Mouse (Mus musculus) brain, embryonic 14.5 days (tissue): ENCODE results near the gene Mybbp1a. TPM values are rescaled to one million over a fixed set of nuclear protein-coding genes. Genes with fewer than 3 reads are reported as not detected.

Experiments
- DNase-seq: peaks from one replicate; pipeline ENCODE4 v3.0.0-alpha.2; 2011; ENCODE audit warnings: low read depth
- CTCF ChIP-seq: fragments of 200-500 bp; IDR thresholded peaks from 2 replicates; pipeline ENCODE4 v1.5.1; 2012; ENCODE audit warnings: inconsistent platforms, mild to moderate bottlenecking, moderate library complexity, borderline replicate concordance; ENCODE audit not compliant: insufficient read depth, insufficient read length; ENCODE audit errors: extremely low read depth
- POLR2A ChIP-seq: fragments of 200-500 bp; IDR thresholded peaks from 2 replicates; pipeline ENCODE4 v1.6.1; 2012; ENCODE audit warnings: mild to moderate bottlenecking, inconsistent platforms, borderline replicate concordance; ENCODE audit not compliant: poor library complexity, insufficient read depth, insufficient read length, severe bottlenecking; ENCODE audit errors: extremely low read depth
- polyA plus RNA-seq: library from polyadenylated mRNA; depleted of rRNA; stranded (reverse); fragments of >200 nt; gene quantifications from 2 replicates; pipeline ENCODE4 v1.2.3, GENCODE M21; 2012; rRNA removed

The Mybbp1a gene
- polyA plus RNA-seq, 1 experiment = 74.7 TPM

DNA sequence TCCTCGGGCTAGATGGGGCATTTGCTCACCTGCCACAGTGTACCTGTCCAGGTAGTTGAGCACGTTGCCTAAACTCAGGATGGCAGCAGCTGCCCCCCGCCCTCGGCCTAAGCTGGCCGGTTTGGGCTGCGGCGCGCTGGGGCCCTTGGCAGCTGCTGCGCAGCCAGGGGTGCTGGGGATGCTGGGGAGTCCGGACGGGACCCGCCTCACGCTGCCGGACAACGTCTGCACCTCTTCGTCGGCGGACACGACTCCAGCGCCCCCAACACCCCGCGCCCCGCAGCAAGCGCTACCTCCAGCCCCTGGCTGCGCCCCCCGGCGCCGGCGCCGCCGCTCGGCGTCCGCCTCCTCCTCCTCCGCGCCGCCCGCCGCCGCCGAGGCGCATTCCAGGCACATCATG is 48.2 kb downstream of the Mybbp1a start:
- no peak for DNase-seq
- TF ChIP-seq CTCF (no peak), POLR2A (no peak)

DNA sequence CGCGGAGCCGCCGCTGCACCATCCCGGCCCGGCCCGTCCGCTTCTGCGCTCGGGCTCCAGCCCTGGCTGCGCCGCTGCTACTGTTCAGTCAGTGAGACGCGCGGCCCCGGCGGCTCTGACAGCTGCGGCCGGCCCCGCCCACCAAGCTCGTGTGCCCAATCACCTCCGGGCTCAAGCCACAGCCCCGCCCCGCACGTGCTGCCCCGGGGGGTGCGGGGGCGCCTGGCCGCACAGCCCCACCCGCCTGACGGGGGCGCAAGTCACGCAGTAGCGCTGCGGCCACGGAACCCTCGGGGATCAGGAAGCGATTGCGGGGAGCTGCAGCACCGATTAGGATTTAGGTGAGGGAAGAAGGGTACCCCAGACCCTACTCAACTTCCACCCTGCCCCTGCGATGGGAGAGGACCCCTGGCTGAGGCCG is 48.7 kb downstream of the Mybbp1a start, which contains the start of gene Spns2:
Gene Spns2, minus strand, starts transcription at position 24 of the 421 bp plus-strand sequence.
- peak; percentile 37; the same call in 1 of the 2 replicates for TF ChIP-seq CTCF
- TF ChIP-seq POLR2A = peak; percentile 78; the same call in 1 of the 2 replicates
- DNase-seq = peak; percentile 96

DNA sequence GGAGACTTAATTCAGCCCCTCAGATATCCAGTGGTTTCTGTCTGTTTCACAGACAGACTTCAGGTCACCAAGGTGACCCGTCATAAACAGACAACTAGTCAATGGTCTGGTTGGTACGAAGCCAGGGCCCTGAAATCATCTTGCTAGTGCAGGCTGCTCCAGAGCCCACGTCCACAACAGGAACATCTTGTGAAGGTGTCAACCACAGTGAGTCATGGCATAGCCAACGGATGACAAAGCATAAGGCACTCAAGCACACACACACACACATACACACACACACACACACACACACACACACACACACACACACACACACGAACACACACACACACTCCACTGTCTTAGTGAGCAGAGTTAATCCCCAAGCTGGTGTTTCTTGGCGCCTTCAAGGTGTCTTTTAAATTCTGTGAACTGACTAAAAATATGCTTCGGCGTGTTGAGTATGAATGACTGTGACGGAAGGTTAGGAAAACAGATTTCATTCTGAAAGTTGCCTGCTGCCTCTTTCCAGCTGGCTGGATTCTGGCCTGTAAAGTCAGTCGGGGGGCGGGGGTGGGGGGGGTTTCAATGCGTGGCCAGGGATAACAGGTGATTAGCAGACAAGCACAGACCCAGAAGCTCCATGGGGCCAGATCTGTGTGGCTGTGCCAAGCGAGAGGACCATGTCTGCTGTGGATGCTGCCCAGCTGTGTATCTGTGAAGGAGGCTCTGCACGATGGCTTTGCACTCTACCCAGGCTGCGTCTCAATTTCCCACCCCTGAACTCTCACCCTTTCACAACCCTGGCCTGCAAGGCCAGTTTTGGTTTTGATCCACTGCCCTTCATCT is 50.2 kb downstream of the Mybbp1a start:
- no peak for DNase-seq
- TF ChIP-seq POLR2A = no peak
- no peak for TF ChIP-seq CTCF

DNA sequence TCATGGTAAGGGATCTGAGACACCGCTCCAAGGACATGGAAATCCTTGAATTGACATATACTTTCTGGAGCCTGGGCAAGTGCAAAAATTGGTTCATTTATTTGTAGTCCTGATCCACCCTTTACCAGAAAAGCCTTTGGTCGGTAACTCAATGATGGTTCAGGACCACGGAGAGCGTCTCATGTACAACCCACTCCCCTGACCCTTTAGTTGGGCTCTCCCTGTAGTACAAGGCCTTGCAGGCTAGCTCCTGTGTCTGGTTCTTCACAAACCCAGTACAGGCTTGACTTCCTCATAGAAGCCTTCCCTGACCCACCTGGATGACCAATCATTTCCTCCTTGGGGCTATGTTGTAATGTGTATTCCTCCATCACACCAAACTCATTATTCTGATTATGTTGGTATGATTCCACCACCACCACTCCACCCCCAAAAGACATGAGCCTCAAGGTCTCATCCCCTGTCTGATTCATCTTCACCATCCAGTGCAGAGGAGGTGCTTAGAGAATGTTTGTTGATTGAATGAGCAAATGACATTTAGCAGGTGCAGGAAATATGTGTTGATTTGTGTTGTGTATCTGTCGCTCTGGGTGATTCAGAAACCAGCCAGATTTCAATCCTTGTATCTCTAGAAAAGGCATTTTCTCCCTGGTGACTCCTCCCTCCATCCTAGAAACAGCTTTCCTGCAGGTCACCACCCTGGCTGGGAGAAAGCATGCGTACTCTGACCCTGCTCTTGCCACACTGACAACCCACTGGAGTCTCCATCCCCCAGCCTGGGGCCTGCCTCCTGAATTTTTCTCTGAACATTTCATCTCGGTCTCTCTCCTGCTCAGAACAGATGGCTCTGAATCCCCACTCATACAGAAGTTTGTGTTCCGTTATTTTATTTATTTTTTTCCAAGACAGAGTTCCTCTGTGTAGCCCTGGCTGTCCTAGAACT is 53.2 kb downstream of the Mybbp1a start:
- DNase-seq = no peak
- no peak for TF ChIP-seq CTCF
- TF ChIP-seq POLR2A = no peak

DNA sequence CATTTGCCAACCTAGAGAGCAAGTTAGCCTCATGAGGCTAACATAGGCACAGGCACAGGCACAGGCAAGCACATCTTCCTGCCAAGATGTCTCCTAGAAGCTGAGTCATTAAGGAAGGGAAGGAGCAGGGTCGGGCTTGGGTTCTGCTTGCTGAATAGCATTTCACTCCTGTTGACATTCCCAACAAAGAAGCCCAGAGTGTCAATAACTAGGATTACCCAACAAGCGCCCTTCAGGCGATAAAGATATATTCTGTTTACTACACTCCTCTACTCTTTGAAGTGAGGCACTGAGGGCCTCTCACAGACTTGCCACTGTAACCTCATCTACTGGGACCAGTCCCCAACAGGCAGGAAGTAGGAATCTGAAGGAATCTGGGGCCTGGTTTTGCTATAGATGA is 54.9 kb downstream of the Mybbp1a start:
- TF ChIP-seq CTCF (no peak), POLR2A (no peak)
- no peak for DNase-seq

DNA sequence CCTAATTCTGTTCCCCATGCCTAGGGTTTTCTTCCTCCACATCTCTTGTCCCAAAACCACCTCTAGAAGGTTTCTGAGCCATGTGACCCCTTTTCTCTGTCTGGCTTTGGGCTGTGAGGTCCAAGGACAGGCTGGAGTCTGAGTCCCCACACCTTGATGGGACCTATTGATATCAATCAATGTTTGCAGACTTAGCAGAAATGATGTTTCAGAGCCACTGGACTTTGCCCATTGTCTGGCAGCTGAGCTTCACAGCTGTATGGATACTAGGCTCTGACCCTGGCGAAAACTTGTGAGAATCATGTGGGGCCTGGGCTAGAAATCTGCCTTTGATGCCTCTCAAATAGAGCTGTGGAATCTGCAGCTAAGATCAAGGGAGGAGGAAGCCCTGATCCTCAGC is 55.6 kb downstream of the Mybbp1a start:
- TF ChIP-seq POLR2A = no peak
- no peak for TF ChIP-seq CTCF
- DNase-seq = no peak

DNA sequence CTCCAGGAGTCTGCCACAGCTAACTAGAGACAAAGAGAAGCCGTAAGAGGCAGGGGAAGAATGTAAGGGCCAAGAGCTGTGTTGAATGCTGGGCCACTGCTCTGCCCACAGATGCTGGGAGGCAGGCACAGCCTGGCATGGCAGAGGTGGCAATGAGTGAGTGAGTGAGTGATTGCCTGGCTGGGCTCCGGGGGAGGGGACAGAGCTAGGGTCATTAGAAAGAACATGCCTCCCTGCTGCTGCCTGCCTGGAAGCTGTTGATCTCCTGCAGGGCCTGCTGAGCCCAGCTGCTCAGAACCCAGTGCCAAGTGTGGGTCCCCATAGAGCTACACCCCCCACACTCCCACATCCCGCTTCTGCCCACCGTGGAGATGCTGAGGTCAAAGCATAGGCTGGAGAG is 56.2 kb downstream of the Mybbp1a start:
- TF ChIP-seq CTCF (no peak), POLR2A (no peak)
- no peak for DNase-seq

DNA sequence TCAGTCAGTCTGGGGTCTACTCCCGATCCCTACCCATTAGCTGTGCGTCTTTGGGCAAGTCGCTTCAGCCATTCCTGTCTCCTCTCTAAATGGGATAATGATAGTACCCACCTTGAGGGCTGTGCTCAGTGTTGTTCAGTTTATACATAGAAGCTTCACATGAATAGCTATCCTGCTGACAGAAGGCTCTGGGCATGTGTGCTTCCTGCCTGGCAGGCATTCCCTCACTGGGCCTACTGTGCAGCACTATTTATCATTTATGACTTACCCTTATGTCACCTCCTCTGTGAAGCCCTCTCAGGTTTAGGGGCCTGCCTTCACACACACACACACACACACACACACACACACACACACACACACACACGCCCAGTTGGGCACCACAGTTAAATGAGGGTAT is 59.0 kb downstream of the Mybbp1a start:
- TF ChIP-seq CTCF (no peak), POLR2A (no peak)
- no peak for DNase-seq

Other genes with a start within 250 kb of the Mybbp1a start
- 3.2 and 6.6 TPM in 2 replicates for gene Gm43951, start 234.5 kb upstream of the Mybbp1a start, polyA plus RNA-seq
- 28.2 and 31.3 TPM in 2 replicates for gene 4933427D14Rik, start 233.9 kb upstream of the Mybbp1a start, polyA plus RNA-seq
- gene Txndc17, start 233.8 kb upstream of the Mybbp1a start, polyA plus RNA-seq = 66.5 and 78.4 TPM in 2 replicates
- 33.8 and 52.6 TPM in 2 replicates for gene Med31, start 225.8 kb upstream of the Mybbp1a start, polyA plus RNA-seq
- gene Slc13a5, start 174.1 kb upstream of the Mybbp1a start, polyA plus RNA-seq = 0.93 and 2.8 TPM in 2 replicates
- gene Xaf1, start 139.7 kb upstream of the Mybbp1a start, polyA plus RNA-seq = 0.62 and 1.4 TPM in 2 replicates
- not detected in 2 replicates for gene Fbxo39, start 126.9 kb upstream of the Mybbp1a start, polyA plus RNA-seq
- 2.7 and 4.1 TPM in 2 replicates for gene Tekt1, start 78.9 kb upstream of the Mybbp1a start, polyA plus RNA-seq
- 2.1 and 3.4 TPM in 2 replicates for gene Smtnl2, start 29.6 kb upstream of the Mybbp1a start, polyA plus RNA-seq
- 0.12 and 0.35 TPM in 2 replicates for gene Ggt6, start 5.8 kb upstream of the Mybbp1a start, polyA plus RNA-seq
- 46.0 and 49.0 TPM in 2 replicates for gene Spns2, start 48.5 kb downstream of the Mybbp1a start, polyA plus RNA-seq
- gene Spns3, start 109.2 kb downstream of the Mybbp1a start, polyA plus RNA-seq = 0.08 and 0.19 TPM in 2 replicates
- 48.5 and 52.2 TPM in 2 replicates for gene Ube2g1, start 165.9 kb downstream of the Mybbp1a start, polyA plus RNA-seq
- 44.7 and 50.3 TPM in 2 replicates for gene Ankfy1, start 248.7 kb downstream of the Mybbp1a start, polyA plus RNA-seq